Mouse (Mus musculus): ENCODE results near the gene Gm21936. TPM values are rescaled to one million over a fixed set of nuclear protein-coding genes. Genes with fewer than 3 reads are reported as not detected.

Gene Gm21936
- not detected for polyA plus RNA-seq (2014; fragmentation: Illumina TruSeq; extraction: RNeasy Lipid Tissue Mini Kit (QIAGEN cat#74804); ENCODE audit: low read depth, low replicate concordance)

DNA sequence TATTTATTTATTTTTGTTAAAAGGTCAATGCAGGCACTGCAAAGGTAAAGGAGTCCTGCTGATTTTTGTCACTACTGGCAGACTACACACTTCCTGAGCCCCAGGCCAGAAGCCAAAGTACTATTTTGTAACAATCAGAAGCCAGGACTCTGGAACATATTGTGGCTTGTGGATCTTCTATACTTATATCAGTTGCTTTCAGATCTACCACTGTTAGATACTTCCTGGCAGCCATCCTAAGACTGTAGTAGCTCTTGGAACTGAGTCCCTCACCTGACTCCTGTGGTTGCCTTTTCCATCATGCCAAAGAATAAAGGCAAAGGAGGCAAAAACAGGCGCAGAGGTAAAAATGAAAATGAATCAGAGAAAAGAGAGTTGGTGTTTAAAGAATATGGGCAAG, at the start of gene Gm21936:
TSS of gene Gm21936 (plus strand) at position 301 of the 400 bp plus-strand sequence.

DNA sequence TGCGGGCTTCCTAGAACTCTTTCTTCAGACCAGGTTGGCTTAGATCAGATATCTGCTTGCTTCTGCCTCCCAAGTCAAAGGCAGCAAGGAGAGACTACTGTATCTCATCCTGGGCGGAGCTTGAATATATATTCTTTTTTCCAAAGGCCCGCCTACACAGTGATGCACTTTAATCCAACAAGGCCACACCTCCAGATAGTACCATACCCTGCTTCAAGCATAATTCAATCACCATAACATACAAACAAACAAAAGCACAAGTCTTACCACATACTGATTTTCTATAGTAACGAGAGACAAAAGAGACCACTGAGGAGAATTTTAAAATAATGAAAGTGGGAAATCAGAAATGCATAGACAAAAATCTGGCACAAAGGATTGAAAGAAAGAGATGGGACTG, 19.7 kb upstream of the Gm21936 start, which contains the start of gene Gm21319:
TSS of gene Gm21319 (minus strand) at position 101 of the 400 bp plus-strand sequence.

DNA sequence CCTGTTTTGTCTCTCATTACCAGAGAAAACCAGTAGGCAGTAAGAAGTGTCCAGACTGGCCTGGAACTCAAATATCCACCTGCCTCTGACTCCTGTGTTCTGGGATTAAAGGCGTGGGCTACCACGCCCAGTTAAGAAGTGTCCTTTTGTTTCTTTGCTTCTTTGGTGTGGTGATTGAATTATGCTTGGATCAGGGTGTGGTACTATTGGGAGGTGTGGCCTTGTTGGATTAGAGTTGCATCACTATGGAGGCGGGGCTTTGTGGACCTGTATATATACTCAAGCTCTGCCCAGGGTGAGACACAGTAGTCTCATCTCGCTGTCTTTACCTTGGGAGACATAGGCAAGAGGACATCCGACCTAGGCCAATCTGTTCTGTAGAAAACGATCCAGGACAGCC, 21.0 kb downstream of the Gm21936 start, which contains the start of gene BB287469:
TSS of gene BB287469 (plus strand) at position 301 of the 400 bp plus-strand sequence.

DNA sequence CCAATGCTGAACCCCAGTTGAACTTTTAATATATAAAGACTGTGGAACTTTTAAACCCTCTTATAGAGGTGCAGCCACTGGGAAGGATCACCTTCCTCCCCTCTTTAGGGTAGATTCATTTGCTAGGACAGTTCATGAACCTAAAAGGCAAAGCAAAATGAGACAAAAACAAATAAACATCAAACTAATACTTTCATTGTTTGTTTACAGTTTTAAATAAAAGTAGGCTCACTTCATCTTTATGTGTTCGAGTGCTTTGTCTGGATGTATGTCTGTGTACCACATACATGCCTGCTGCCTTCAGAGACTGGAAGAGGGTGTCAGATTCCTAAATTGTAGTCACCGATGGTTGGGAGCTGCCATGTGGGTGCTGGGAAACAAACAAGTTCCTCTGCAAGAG, 46.9 kb downstream of the Gm21936 start, which contains the start of gene Gm2001:
TSS of gene Gm2001 (minus strand) at position 101 of the 400 bp plus-strand sequence.

Other genes with a start within 250 kb of the Gm21936 start
- gene Oog1, start 192.8 kb upstream of the Gm21936 start, polyA plus RNA-seq (2014; fragmentation: Illumina TruSeq; extraction: RNeasy Lipid Tissue Mini Kit (QIAGEN cat#74804); ENCODE audit: low read depth, low replicate concordance) = not detected
- not detected for gene Gm4027, start 176.6 kb upstream of the Gm21936 start, polyA plus RNA-seq (2014; fragmentation: Illumina TruSeq; extraction: RNeasy Lipid Tissue Mini Kit (QIAGEN cat#74804); ENCODE audit: low read depth, low replicate concordance)
- not detected for gene Gm16381, start 150.9 kb upstream of the Gm21936 start, polyA plus RNA-seq (2014; fragmentation: Illumina TruSeq; extraction: RNeasy Lipid Tissue Mini Kit (QIAGEN cat#74804); ENCODE audit: low read depth, low replicate concordance)
- gene Gm21319, start 19.8 kb upstream of the Gm21936 start, polyA plus RNA-seq (2014; fragmentation: Illumina TruSeq; extraction: RNeasy Lipid Tissue Mini Kit (QIAGEN cat#74804); ENCODE audit: low read depth, low replicate concordance) = not detected
- gene BB287469, start 21.1 kb downstream of the Gm21936 start, polyA plus RNA-seq (2014; fragmentation: Illumina TruSeq; extraction: RNeasy Lipid Tissue Mini Kit (QIAGEN cat#74804); ENCODE audit: low read depth, low replicate concordance) = not detected
- not detected for gene Gm2001, start 46.8 kb downstream of the Gm21936 start, polyA plus RNA-seq (2014; fragmentation: Illumina TruSeq; extraction: RNeasy Lipid Tissue Mini Kit (QIAGEN cat#74804); ENCODE audit: low read depth, low replicate concordance)
- not detected for gene Gm2016, start 78.6 kb downstream of the Gm21936 start, polyA plus RNA-seq (2014; fragmentation: Illumina TruSeq; extraction: RNeasy Lipid Tissue Mini Kit (QIAGEN cat#74804); ENCODE audit: low read depth, low replicate concordance)
- gene Gm2022, start 99.9 kb downstream of the Gm21936 start, polyA plus RNA-seq (2014; fragmentation: Illumina TruSeq; extraction: RNeasy Lipid Tissue Mini Kit (QIAGEN cat#74804); ENCODE audit: low read depth, low replicate concordance) = not detected
- gene Gm2035, start 124.3 kb downstream of the Gm21936 start, polyA plus RNA-seq (2014; fragmentation: Illumina TruSeq; extraction: RNeasy Lipid Tissue Mini Kit (QIAGEN cat#74804); ENCODE audit: low read depth, low replicate concordance) = not detected
- not detected for gene Gm2042, start 158.6 kb downstream of the Gm21936 start, polyA plus RNA-seq (2014; fragmentation: Illumina TruSeq; extraction: RNeasy Lipid Tissue Mini Kit (QIAGEN cat#74804); ENCODE audit: low read depth, low replicate concordance)
- gene Gm2075, start 216.3 kb downstream of the Gm21936 start, polyA plus RNA-seq (2014; fragmentation: Illumina TruSeq; extraction: RNeasy Lipid Tissue Mini Kit (QIAGEN cat#74804); ENCODE audit: low read depth, low replicate concordance) = not detected
- gene Gm6803, start 223.3 kb downstream of the Gm21936 start, polyA plus RNA-seq (2014; fragmentation: Illumina TruSeq; extraction: RNeasy Lipid Tissue Mini Kit (QIAGEN cat#74804); ENCODE audit: low read depth, low replicate concordance) = not detected
- gene Gm2056, start 231.5 kb downstream of the Gm21936 start, polyA plus RNA-seq (2014; fragmentation: Illumina TruSeq; extraction: RNeasy Lipid Tissue Mini Kit (QIAGEN cat#74804); ENCODE audit: low read depth, low replicate concordance) = not detected

Measured in kidney, adult 10 weeks (tissue).